Mouse (Mus musculus): ENCODE results near the gene Wdr13. TPM values are rescaled to one million over a fixed set of nuclear protein-coding genes. Genes with fewer than 3 reads are reported as not detected.

Gene Wdr13
- polyA plus RNA-seq (2012; rRNA removed) = 70.5 and 78.2 TPM in 2 replicates

GRCm38 (mm10) chrX:8132017-8132976 lies at the start of gene Wdr13:
TSS of gene Wdr13 (minus strand) at chrX:8132892.
- peak within 1 kb of the TSS; percentile 97 for H3K27ac ChIP-seq (ENCODE audit: control insufficient read depth, insufficient read depth, low read depth, low read length)
- H3K27me3 ChIP-seq (ENCODE audit: control insufficient read depth, insufficient read depth, low read length) = no peaks in the 10 kb centered on the region
- H3K4me1 ChIP-seq (ENCODE audit: control insufficient read depth, insufficient read depth, low read length) = peaks cover 3% of the 10 kb centered on the region; the same call in 1 of the 2 replicates
- H3K36me3 ChIP-seq (ENCODE audit: control insufficient read depth, insufficient read depth, low read length) = no peaks in the 10 kb centered on the region
- peak within 1 kb of the TSS; percentile 94 for H3K4me3 ChIP-seq (ENCODE audit: control insufficient read depth, low read depth, low read length)
- TF ChIP-seq CTCF (IDR thresholded peaks at IDR 0.05; ENCODE audit: control insufficient read depth, insufficient read depth, insufficient replicate concordance, low read depth, low read length) (no peak), POLR2A (IDR thresholded peaks at IDR 0.05; ENCODE audit: control insufficient read depth, low read depth, low read length) (peak; percentile 75; the same call in 1 of the 2 replicates)

DNA sequence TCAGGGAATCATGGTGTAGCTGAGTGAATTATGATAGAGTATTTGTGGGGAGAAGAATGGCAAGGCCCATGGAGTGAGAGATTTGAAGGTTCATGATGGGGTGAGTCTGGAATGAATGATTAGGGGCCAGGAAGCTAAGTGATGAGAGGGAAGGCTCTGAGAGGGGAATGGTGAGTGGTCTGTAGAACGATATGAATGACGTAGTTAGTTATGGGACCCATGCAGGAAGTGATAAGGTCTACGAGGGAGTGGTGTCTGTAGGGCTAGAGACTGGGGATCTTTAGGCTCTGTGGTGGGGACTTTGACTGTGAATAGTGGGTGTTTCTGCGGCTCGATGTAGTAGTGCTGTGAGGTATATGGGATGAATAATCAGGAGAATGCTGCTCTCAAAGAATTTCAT lies 47.0 kb upstream of the Wdr13 start:
- Histone ChIP-seq H3K27ac (ENCODE audit: control insufficient read depth, insufficient read depth, low read depth, low read length) (no peak overlapping the region), H3K36me3 (ENCODE audit: control insufficient read depth, insufficient read depth, low read length) (no peaks in the 10 kb centered on the region), H3K27me3 (ENCODE audit: control insufficient read depth, insufficient read depth, low read length) (no peaks in the 10 kb centered on the region), H3K4me1 (ENCODE audit: control insufficient read depth, insufficient read depth, low read length) (no peaks in the 10 kb centered on the region; the same call in 1 of the 2 replicates), H3K4me3 (ENCODE audit: control insufficient read depth, low read depth, low read length) (no peak overlapping the region)
- TF ChIP-seq POLR2A (IDR thresholded peaks at IDR 0.05; ENCODE audit: control insufficient read depth, low read depth, low read length) (no peak), CTCF (IDR thresholded peaks at IDR 0.05; ENCODE audit: control insufficient read depth, insufficient read depth, insufficient replicate concordance, low read depth, low read length) (no peak)

DNA sequence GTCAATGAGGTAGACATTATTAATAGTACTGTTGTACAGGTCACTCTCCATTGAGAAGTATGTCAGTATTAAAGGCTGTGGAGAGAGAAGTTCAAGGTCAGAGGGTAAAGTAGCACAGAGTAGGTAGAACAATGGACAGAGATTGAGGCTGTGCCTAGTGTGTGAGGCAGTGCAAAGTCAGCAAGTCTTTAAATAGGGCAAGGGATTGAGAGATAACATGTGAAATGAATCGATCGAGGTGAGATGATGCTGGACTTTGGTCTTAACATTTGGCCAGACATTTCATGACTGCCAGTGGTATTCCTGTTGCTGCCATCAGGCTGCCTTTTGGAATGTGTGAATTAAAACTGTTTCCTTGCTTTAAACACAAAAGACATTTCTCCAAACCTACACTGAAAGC lies 46.2 kb upstream of the Wdr13 start:
- H3K4me1 ChIP-seq (ENCODE audit: control insufficient read depth, insufficient read depth, low read length) = no peaks in the 10 kb centered on the region; the same call in none of the 2 replicates
- H3K27me3 ChIP-seq (ENCODE audit: control insufficient read depth, insufficient read depth, low read length) = no peaks in the 10 kb centered on the region
- H3K36me3 ChIP-seq (ENCODE audit: control insufficient read depth, insufficient read depth, low read length) = no peaks in the 10 kb centered on the region
- no peak overlapping the region for H3K4me3 ChIP-seq (ENCODE audit: control insufficient read depth, low read depth, low read length)
- no peak overlapping the region for H3K27ac ChIP-seq (ENCODE audit: control insufficient read depth, insufficient read depth, low read depth, low read length)
- TF ChIP-seq POLR2A (IDR thresholded peaks at IDR 0.05; ENCODE audit: control insufficient read depth, low read depth, low read length) (no peak), CTCF (IDR thresholded peaks at IDR 0.05; ENCODE audit: control insufficient read depth, insufficient read depth, insufficient replicate concordance, low read depth, low read length) (no peak)

DNA sequence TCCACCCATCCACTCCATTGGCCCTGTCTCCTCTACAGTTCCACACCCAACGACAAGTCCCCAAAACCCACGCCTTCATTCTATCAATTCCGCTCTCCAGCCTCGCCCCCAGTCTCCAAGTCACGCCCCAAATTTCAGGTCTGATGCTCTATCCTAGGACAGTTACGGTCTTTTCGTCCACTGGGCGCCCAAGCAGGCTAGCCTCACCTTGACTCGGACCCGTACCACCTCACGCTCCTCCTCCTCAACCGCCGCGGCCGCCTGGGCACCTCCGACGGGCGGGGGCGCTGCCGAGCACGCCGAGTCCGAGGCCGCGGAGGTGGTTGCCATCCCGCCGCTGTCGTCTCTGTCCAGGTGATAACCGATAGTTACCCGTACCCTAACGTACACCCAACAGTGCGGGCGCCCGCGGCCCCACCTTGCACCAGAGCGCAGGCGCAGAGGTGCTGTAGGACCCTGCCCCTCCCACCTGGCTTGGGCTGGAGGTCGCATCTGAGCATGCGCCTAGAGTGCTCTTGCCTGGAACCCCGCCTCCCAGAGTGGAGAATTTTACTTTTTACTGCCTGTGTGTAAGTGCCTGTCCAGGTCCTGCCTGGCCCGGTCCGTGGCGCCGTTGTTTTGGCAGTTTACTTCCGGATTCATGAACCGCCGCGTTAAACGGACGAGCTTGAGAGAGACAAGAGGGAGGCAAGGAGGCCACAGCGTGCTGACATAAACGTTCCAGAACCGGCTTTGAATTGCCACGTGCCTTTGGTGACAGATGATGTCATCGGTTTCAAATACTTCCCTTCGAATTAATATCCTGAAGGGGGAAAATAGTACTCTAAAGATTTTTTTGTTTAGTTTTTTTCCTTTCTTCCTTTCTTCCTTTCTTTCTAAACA lies 43.1 kb upstream of the Wdr13 start, which contains the start of gene Tbc1d25:
Gene Tbc1d25 (minus strand): TSS at position 678 of the 882 bp plus-strand sequence.
- H3K4me3 ChIP-seq (ENCODE audit: control insufficient read depth, low read depth, low read length) = peak within 1 kb of the TSS; percentile 94
- H3K27ac ChIP-seq (ENCODE audit: control insufficient read depth, insufficient read depth, low read depth, low read length) = peak within 1 kb of the TSS; percentile 96
- H3K27me3 ChIP-seq (ENCODE audit: control insufficient read depth, insufficient read depth, low read length) = no peaks in the 10 kb centered on the region
- TF ChIP-seq POLR2A (IDR thresholded peaks at IDR 0.05; ENCODE audit: control insufficient read depth, low read depth, low read length) (peak; percentile 65), CTCF (IDR thresholded peaks at IDR 0.05; ENCODE audit: control insufficient read depth, insufficient read depth, insufficient replicate concordance, low read depth, low read length) (0 out of 2 replicates have a peak, but pooled peaks have one; percentile 1)
- no peaks in the 10 kb centered on the region; the same call in none of the 2 replicates for H3K4me1 ChIP-seq (ENCODE audit: control insufficient read depth, insufficient read depth, low read length)
- H3K36me3 ChIP-seq (ENCODE audit: control insufficient read depth, insufficient read depth, low read length) = no peaks in the 10 kb centered on the region

- Histone ChIP-seq H3K27me3 (ENCODE audit: control insufficient read depth, insufficient read depth, low read length) (no peaks in the 10 kb centered on the region), H3K4me1 (ENCODE audit: control insufficient read depth, insufficient read depth, low read length) (no peaks in the 10 kb centered on the region; the same call in none of the 2 replicates), H3K4me3 (ENCODE audit: control insufficient read depth, low read depth, low read length) (peak overlapping the region; percentile 94), H3K36me3 (ENCODE audit: control insufficient read depth, insufficient read depth, low read length) (no peaks in the 10 kb centered on the region), H3K27ac (ENCODE audit: control insufficient read depth, insufficient read depth, low read depth, low read length) (peak overlapping the region; percentile 96)
- TF ChIP-seq POLR2A (IDR thresholded peaks at IDR 0.05; ENCODE audit: control insufficient read depth, low read depth, low read length) (no peak), CTCF (IDR thresholded peaks at IDR 0.05; ENCODE audit: control insufficient read depth, insufficient read depth, insufficient replicate concordance, low read depth, low read length) (no peak)
These were observed 42.4 kb upstream of the Wdr13 start for GRCm38 (mm10) chrX:8175169-8175503.

DNA sequence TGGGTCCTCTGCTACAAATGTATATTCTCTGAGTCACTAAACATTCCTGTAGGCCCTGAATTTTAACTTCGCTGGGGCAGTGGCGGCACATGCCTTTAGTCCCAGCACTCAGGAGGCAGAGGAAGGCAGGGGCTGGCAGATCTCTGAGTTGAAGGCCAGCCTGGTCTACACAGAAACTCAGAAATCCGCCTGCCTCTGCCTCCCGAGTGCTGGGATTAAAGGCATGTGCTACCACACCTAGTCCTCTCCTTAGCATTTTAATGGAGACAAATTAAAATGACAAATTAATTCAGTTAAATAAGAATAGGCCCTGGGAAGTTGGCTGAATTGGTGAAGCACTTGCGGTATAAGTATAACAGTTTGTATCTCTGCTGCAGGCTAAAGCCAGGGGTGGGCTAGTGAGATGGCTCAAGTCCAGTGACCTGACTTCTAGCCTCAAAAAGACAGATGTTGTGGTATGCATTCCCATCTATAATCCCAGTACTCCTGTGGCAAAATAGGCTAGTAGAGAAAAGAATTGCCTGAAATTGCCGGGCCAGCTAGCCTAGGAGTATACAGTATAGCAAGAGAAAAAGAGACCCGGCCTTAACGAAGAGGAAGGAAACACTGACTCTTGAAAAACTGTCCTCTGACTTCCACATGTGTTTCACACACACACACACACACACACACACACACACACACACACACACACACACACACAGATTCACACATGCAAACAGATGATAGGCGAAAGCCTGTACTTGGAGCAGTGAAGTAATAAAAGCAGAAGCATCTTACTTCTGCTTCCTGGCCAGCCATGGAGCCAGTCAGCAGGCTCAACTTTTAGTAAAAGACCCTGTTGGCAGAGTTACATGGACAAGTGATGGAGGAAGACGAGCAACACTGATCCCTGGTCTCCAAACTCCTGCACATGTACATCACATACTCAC lies 35.3 kb upstream of the Wdr13 start:
- H3K27ac ChIP-seq (ENCODE audit: control insufficient read depth, insufficient read depth, low read depth, low read length) = 0 out of 2 replicates have a peak overlapping the region, but pooled peaks have one; percentile 8

More for the DNA sequence above, 35.3 kb upstream of the Wdr13 start:
- H3K4me1 ChIP-seq (ENCODE audit: control insufficient read depth, insufficient read depth, low read length) = no peaks in the 10 kb centered on the region
- no peak for TF ChIP-seq POLR2A (IDR thresholded peaks at IDR 0.05; ENCODE audit: control insufficient read depth, low read depth, low read length)
- no peak for TF ChIP-seq CTCF (IDR thresholded peaks at IDR 0.05; ENCODE audit: control insufficient read depth, insufficient read depth, insufficient replicate concordance, low read depth, low read length)
- H3K4me3 ChIP-seq (ENCODE audit: control insufficient read depth, low read depth, low read length) = no peak overlapping the region
- no peaks in the 10 kb centered on the region for H3K36me3 ChIP-seq (ENCODE audit: control insufficient read depth, insufficient read depth, low read length)
- H3K27me3 ChIP-seq (ENCODE audit: control insufficient read depth, insufficient read depth, low read length) = no peaks in the 10 kb centered on the region

Measured in testis, adult 2 months (tissue).